ENCODE assay signal across 13 mouse cellular contexts in genomic region chr13:46516183-46516582, GRCm38 (mm10). TPM values are rescaled to one million over a fixed set of nuclear protein-coding genes. Genes with fewer than 3 reads are reported as not detected.
DNase-seq lines count a peak whose midpoint lies in the region; ATAC-seq and TF ChIP-seq lines count a peak whose summit lies in the region.
"Had no signal": no experiment of that assay in that cellular context is flagged by ENCODE, and none has a peak within 500 bp of the region (broad histone marks: within the 10 kb centered on the region; RNA-seq: fewer than 3 reads in every experiment).

No protein-coding gene starts in this region.

- no peaks in the 10 kb centered on the region for H3K36me3 ChIP-seq in embryonic facial prominence, embryonic 14.5 days (ENCODE audit: control insufficient read depth, insufficient read depth, low read length)
- H3K36me3 ChIP-seq in embryonic facial prominence, embryonic 10.5 days (replicated peaks), result no peaks in the 10 kb centered on the region
- H3K36me3 ChIP-seq in heart, embryonic 15.5 days, result no peaks in the 10 kb centered on the region
- H3K36me3 ChIP-seq in midbrain, embryonic 16.5 days (ENCODE audit: control insufficient read depth, insufficient read depth, low read length), result no peaks in the 10 kb centered on the region
- H3K36me3 ChIP-seq in midbrain, embryonic 15.5 days (replicated peaks), result no peaks in the 10 kb centered on the region
- H3K36me3 ChIP-seq: liver, embryonic 15.5 days had no signal

- no peak overlapping the region for H3K4me2 ChIP-seq in embryonic facial prominence, embryonic 14.5 days (ENCODE audit: low read depth, low read length)
- H3K4me2 ChIP-seq in heart, embryonic 15.5 days, result peak overlapping the region; percentile 42
- no peak overlapping the region for H3K4me2 ChIP-seq in midbrain, embryonic 16.5 days (ENCODE audit: low read length)
- H3K4me2 ChIP-seq in midbrain, embryonic 15.5 days, result no peak overlapping the region
- H3K4me2 ChIP-seq: liver, embryonic 15.5 days had no signal

- no peak overlapping the region for H3K9ac ChIP-seq in embryonic facial prominence, embryonic 14.5 days (ENCODE audit: low read depth, low read length)
- H3K9ac ChIP-seq in heart, embryonic 15.5 days, result no peak overlapping the region
- H3K9ac ChIP-seq in midbrain, embryonic 16.5 days (ENCODE audit: low read depth, low read length), result no peak overlapping the region
- H3K9ac ChIP-seq in midbrain, embryonic 15.5 days, result no peak overlapping the region
- H3K9ac ChIP-seq: liver, embryonic 15.5 days had no signal

- no peak overlapping the region for H3K4me3 ChIP-seq in embryonic facial prominence, embryonic 14.5 days (ENCODE audit: low read depth, low read length)
- H3K4me3 ChIP-seq in embryonic facial prominence, embryonic 10.5 days, result no peak overlapping the region
- H3K4me3 ChIP-seq in heart, embryonic 15.5 days, result no peak overlapping the region
- no peak overlapping the region for H3K4me3 ChIP-seq in midbrain, embryonic 16.5 days (ENCODE audit: low read depth, low read length)
- no peak overlapping the region for H3K4me3 ChIP-seq in midbrain, embryonic 15.5 days
- H3K4me3 ChIP-seq: layer of hippocampus, adult 2 months; liver, embryonic 15.5 days had no signal

- no peaks in the 10 kb centered on the region for H3K27me3 ChIP-seq in embryonic facial prominence, embryonic 14.5 days (replicated peaks; ENCODE audit: control insufficient read depth, insufficient read depth, low read length)
- H3K27me3 ChIP-seq in embryonic facial prominence, embryonic 10.5 days (replicated peaks; ENCODE audit: low read depth, poor library complexity, severe bottlenecking), result no peaks in the 10 kb centered on the region
- no peaks in the 10 kb centered on the region for H3K27me3 ChIP-seq in heart, embryonic 15.5 days
- H3K27me3 ChIP-seq in midbrain, embryonic 16.5 days (ENCODE audit: control insufficient read depth, insufficient read depth, low read depth, low read length), result no peaks in the 10 kb centered on the region
- no peaks in the 10 kb centered on the region for H3K27me3 ChIP-seq in midbrain, embryonic 15.5 days (replicated peaks)
- H3K27me3 ChIP-seq: liver, embryonic 15.5 days had no signal

- peak; percentile 78 for DNase-seq in embryonic facial prominence, embryonic 14.5 days (ENCODE audit: low spot score)
- DNase-seq in embryonic facial prominence, embryonic 10.5 days (ENCODE audit: low spot score), result no peak
- DNase-seq in brain, embryonic 14.5 days (ENCODE audit: low read depth), result peak; percentile 32
- peak; percentile 70 for DNase-seq in lung, postnatal 10 days
- DNase-seq in urinary bladder, adult 2 months (ENCODE audit: low spot score), result no peak
- DNase-seq: adrenal gland, postnatal 25 days; cerebellum, postnatal 36 days; kidney, adult 18-20 months had no signal

- TF ChIP-seq POLR2A in brain, embryonic 14.5 days (IDR thresholded peaks at IDR 0.05; ENCODE audit: borderline replicate concordance, extremely low read depth, insufficient read depth, insufficient read length, poor library complexity, severe bottlenecking), result no peak

- WGBS in embryonic facial prominence, embryonic 14.5 days, result 88% methylated on average over 7 of the region's 7 CpGs
- WGBS in embryonic facial prominence, embryonic 10.5 days, result 85% methylated on average over 7 of the region's 7 CpGs
- WGBS in heart, embryonic 15.5 days, result 22% methylated on average over 7 of the region's 7 CpGs
- 89% methylated on average over 7 of the region's 7 CpGs for WGBS in midbrain, embryonic 16.5 days
- WGBS in midbrain, embryonic 15.5 days, result 86% methylated on average over 7 of the region's 7 CpGs

- no peak overlapping the region for H3K27ac ChIP-seq in embryonic facial prominence, embryonic 14.5 days (replicated peaks; ENCODE audit: low read depth, low read length)
- H3K27ac ChIP-seq in embryonic facial prominence, embryonic 10.5 days (replicated peaks), result no peak overlapping the region
- peak overlapping the region; percentile 91 for H3K27ac ChIP-seq in heart, embryonic 15.5 days
- H3K27ac ChIP-seq in midbrain, embryonic 16.5 days (ENCODE audit: low read length), result no peak overlapping the region
- H3K27ac ChIP-seq in midbrain, embryonic 15.5 days, result no peak overlapping the region
- H3K27ac ChIP-seq: liver, embryonic 15.5 days had no signal

- no peak for TF ChIP-seq CTCF in brain, embryonic 14.5 days (IDR thresholded peaks at IDR 0.05; ENCODE audit: borderline replicate concordance, extremely low read depth, insufficient read depth, insufficient read length)

- no peaks in the 10 kb centered on the region for H3K9me3 ChIP-seq in embryonic facial prominence, embryonic 14.5 days (ENCODE audit: control insufficient read depth, low read length)
- H3K9me3 ChIP-seq in embryonic facial prominence, embryonic 10.5 days, result peaks cover 4% of the 10 kb centered on the region; the same call in 1 of the 2 replicates
- H3K9me3 ChIP-seq in heart, embryonic 15.5 days (replicated peaks), result no peaks in the 10 kb centered on the region
- no peaks in the 10 kb centered on the region for H3K9me3 ChIP-seq in midbrain, embryonic 16.5 days (replicated peaks; ENCODE audit: control insufficient read depth, low read length, poor library complexity, severe bottlenecking)
- no peaks in the 10 kb centered on the region for H3K9me3 ChIP-seq in midbrain, embryonic 15.5 days
- H3K9me3 ChIP-seq: liver, embryonic 15.5 days had no signal

- ATAC-seq in embryonic facial prominence, embryonic 14.5 days (ENCODE audit: low read depth), result no peak
- peak; percentile 87 for ATAC-seq in heart, embryonic 15.5 days (replicated peaks; ENCODE audit: insufficient number of reproducible peaks, insufficient read depth, low FRiP score, low read depth)
- no peak for ATAC-seq in midbrain, embryonic 16.5 days
- ATAC-seq in midbrain, embryonic 15.5 days (replicated peaks), result no peak

- no peaks in the 10 kb centered on the region for H3K4me1 ChIP-seq in embryonic facial prominence, embryonic 14.5 days (ENCODE audit: control insufficient read depth, insufficient read depth, low read length)
- no peaks in the 10 kb centered on the region for H3K4me1 ChIP-seq in embryonic facial prominence, embryonic 10.5 days
- peaks cover 37% of the 10 kb centered on the region for H3K4me1 ChIP-seq in heart, embryonic 15.5 days (replicated peaks)
- no peaks in the 10 kb centered on the region for H3K4me1 ChIP-seq in midbrain, embryonic 16.5 days (ENCODE audit: control insufficient read depth, insufficient read depth, low read length)
- no peaks in the 10 kb centered on the region for H3K4me1 ChIP-seq in midbrain, embryonic 15.5 days
- H3K4me1 ChIP-seq: liver, embryonic 15.5 days had no signal

RNA-seq across cellular contexts. Expression of gene Cap2, which starts 14.5 kb away (rescaled TPM):
- 31.6 and 35.1 TPM in 2 replicates for polyA plus RNA-seq in embryonic facial prominence, embryonic 14.5 days (2014; fragmentation: Nextera tagmentation; extraction: Ambion mirVana)
- polyA plus RNA-seq in embryonic facial prominence, embryonic 10.5 days (2016; fragmentation: Nextera tagmentation; extraction: Ambion mirVana), result 3.9 and 4.2 TPM in 2 replicates
- polyA plus RNA-seq in brain, embryonic 14.5 days (2012; rRNA removed), result 13.0 and 18.3 TPM in 2 replicates
- polyA plus RNA-seq in heart, embryonic 15.5 days (2015; fragmentation: Nextera tagmentation; extraction: Ambion mirVana), result 139 and 172 TPM in 2 replicates
- polyA plus RNA-seq in urinary bladder, adult 2 months (2012; rRNA removed), result 101 and 119 TPM in 2 replicates
- 15.9 and 16.2 TPM in 2 replicates for polyA plus RNA-seq in midbrain, embryonic 16.5 days (2015; fragmentation: Nextera tagmentation; extraction: Ambion mirVana)
- 9.8 and 12.4 TPM in 2 replicates for polyA plus RNA-seq in midbrain, embryonic 15.5 days (2015; fragmentation: Nextera tagmentation; extraction: Ambion mirVana)

Comparison
In these comparisons a context has a peak if more than half of its experiments do, and no peak if none do; other contexts are left out.
1. DNase-seq: peak in embryonic facial prominence, embryonic 14.5 days (single experiment), brain, embryonic 14.5 days (single experiment) and lung, postnatal 10 days (single experiment); none in embryonic facial prominence, embryonic 10.5 days (single experiment) and urinary bladder, adult 2 months (single experiment).